Mouse (Mus musculus) brain, embryonic 14.5 days (tissue): ENCODE results near the gene Gm10118.

Experiments
- CTCF ChIP-seq: fragments of 200-500 bp; IDR thresholded peaks from 2 replicates; pipeline ENCODE4 v1.5.1; 2012; ENCODE audit warnings: inconsistent platforms, mild to moderate bottlenecking, moderate library complexity, borderline replicate concordance; ENCODE audit not compliant: insufficient read depth, insufficient read length; ENCODE audit errors: extremely low read depth
- POLR2A ChIP-seq: fragments of 200-500 bp; IDR thresholded peaks from 2 replicates; pipeline ENCODE4 v1.6.1; 2012; ENCODE audit warnings: mild to moderate bottlenecking, inconsistent platforms, borderline replicate concordance; ENCODE audit not compliant: poor library complexity, insufficient read depth, insufficient read length, severe bottlenecking; ENCODE audit errors: extremely low read depth

DNA sequence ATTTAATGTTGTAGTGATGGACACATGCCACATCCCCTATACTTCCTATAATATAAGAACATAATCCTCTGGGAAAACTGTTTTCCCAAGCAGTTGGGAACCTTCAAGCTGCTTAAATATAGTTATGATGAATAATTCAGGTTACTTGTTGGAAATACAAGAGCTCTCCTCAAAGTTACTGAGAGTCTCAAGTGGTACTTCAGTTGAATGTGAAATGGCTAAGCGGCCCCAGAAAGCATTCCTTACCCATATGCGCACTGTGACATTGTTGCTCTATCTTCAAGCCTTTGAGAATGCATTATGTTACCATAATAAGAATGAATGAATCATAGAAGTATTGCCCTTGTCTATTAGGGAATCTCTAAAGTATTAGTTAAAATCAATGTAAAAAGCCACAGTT is 45.1 kb upstream of the Gm10118 start:
- TF ChIP-seq CTCF: no peak
- TF ChIP-seq POLR2A: no peak
